Mouse (Mus musculus) heart, embryonic 10.5 days (tissue): ENCODE data around the gene Gimap8. TPM values are rescaled to one million over a fixed set of nuclear protein-coding genes. Genes with fewer than 3 reads are reported as not detected.

Source experiments
- DNase-seq: peaks from one replicate; pipeline ENCODE4 v3.0.0-alpha.2; 2017; ENCODE audit warnings: low spot score
- H3K27ac ChIP-seq: fragments of 300-500 bp; sonication (generic); 2 replicates; pipeline ENCODE4 v1.5.1; 2016; ENCODE audit warnings: mild to moderate bottlenecking
- H3K27me3 ChIP-seq: fragments of 300-500 bp; sonication (generic); 2 replicates; pipeline ENCODE4 v1.6.1; 2016; ENCODE audit warnings: mild to moderate bottlenecking; ENCODE audit not compliant: poor library complexity, insufficient read depth, severe bottlenecking
- H3K36me3 ChIP-seq: fragments of 300-500 bp; sonication (generic); 2 replicates; pipeline ENCODE4 v1.6.1; 2016; ENCODE audit warnings: mild to moderate bottlenecking, moderate library complexity
- H3K4me1 ChIP-seq: fragments of 300-500 bp; sonication (generic); 2 replicates; pipeline ENCODE4 v1.6.1; 2016; ENCODE audit warnings: mild to moderate bottlenecking
- H3K4me3 ChIP-seq: fragments of 300-500 bp; sonication (generic); 2 replicates; pipeline ENCODE4 v1.5.1; 2016; ENCODE audit warnings: mild to moderate bottlenecking, moderate library complexity
- H3K9me3 ChIP-seq: fragments of 300-500 bp; sonication (generic); 2 replicates; pipeline ENCODE4 v1.6.1; 2016; ENCODE audit warnings: mild to moderate bottlenecking, moderate library complexity
- WGBS: fragments of 180-500 bp; shearing (Covaris S2); methylation state at CpG from one replicate; pipeline ENCODE4 v1.1.7; 2016; 5-methylcytosine and 5-hydroxymethylcytosine counted together
- polyA plus RNA-seq: library from polyadenylated mRNA; unstranded; fragments of >200 nt; fragmentation: Nextera tagmentation; extraction: Ambion mirVana; gene quantifications from 2 replicates; pipeline ENCODE4 v1.2.1, GENCODE M21; 2016

Gimap8 gene
- polyA plus RNA-seq, 1 experiment from 2014 or later: 0.87 TPM

DNA sequence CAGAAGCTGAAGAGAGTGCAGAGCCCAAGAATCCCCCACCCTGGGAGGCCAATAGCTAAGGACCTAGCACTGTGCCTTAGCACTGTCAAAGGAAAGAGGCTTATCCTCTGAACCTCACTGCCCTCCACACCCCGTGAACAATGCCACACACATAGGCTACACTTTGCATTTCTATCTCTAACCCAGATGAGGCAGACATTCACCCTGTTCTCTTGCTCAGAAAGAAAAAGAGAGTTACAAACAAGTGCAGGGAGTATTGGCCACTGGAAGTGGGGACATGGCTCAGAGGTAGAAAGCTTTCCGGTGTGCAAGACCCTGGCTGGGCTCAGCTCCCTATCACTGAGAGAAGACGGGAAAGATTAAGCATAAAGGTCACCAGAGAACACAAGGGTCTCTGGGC, 59.1 kb downstream of the Gimap8 start:
- WGBS: 40% methylated on average over 3 of the region's 3 CpGs
- Histone ChIP-seq H3K27me3 (no peaks in the 10 kb centered on the region), H3K36me3 (no peaks in the 10 kb centered on the region), H3K4me3 (peak overlapping the region; percentile 30), H3K4me1 (peaks cover 4% of the 10 kb centered on the region; the same call in 1 of the 2 replicates), H3K9me3 (no peaks in the 10 kb centered on the region), H3K27ac (peak overlapping the region; percentile 53; the same call in 1 of the 2 replicates)
- no peak for DNase-seq

Other genes with a start within 250 kb of the Gimap8 start
- 13.4 and 13.9 TPM in 2 replicates for gene Zfp467, start 201.4 kb upstream of the Gimap8 start, polyA plus RNA-seq
- gene Sspo, start 199.0 kb upstream of the Gimap8 start, polyA plus RNA-seq: 0.15 and 0.64 TPM in 2 replicates
- 21.1 and 26.6 TPM in 2 replicates for gene Atp6v0e2, start 109.6 kb upstream of the Gimap8 start, polyA plus RNA-seq
- 9.5 and 12.9 TPM in 2 replicates for gene Lrrc61, start 92.4 kb upstream of the Gimap8 start, polyA plus RNA-seq
- 10.5 and 18.2 TPM in 2 replicates for gene Rarres2, start 74.4 kb upstream of the Gimap8 start, polyA plus RNA-seq
- gene Gm45021, start 57.6 kb upstream of the Gimap8 start, polyA plus RNA-seq: not detected in 2 replicates
- gene Repin1, start 53.4 kb upstream of the Gimap8 start, polyA plus RNA-seq: 31.9 and 33.2 TPM in 2 replicates
- 0.49 TPM in 1 of 2 replicates, not detected in the other for gene Gm44965, start 53.3 kb upstream of the Gimap8 start, polyA plus RNA-seq
- gene Zfp775, start 45.2 kb upstream of the Gimap8 start, polyA plus RNA-seq: 7.7 and 8.9 TPM in 2 replicates
- gene AI854703, start 20.5 kb upstream of the Gimap8 start, polyA plus RNA-seq: 0.90 and 1.6 TPM in 2 replicates
- 7.4 and 8.7 TPM in 2 replicates for gene Gimap9, start 28.9 kb downstream of the Gimap8 start, polyA plus RNA-seq
- 6.4 and 10.6 TPM in 2 replicates for gene Gimap4, start 37.3 kb downstream of the Gimap8 start, polyA plus RNA-seq
- 21.3 and 26.0 TPM in 2 replicates for gene Gimap6, start 61.0 kb downstream of the Gimap8 start, polyA plus RNA-seq
- gene Gm28053, start 71.4 kb downstream of the Gimap8 start, polyA plus RNA-seq: 1.9 and 2.5 TPM in 2 replicates
- gene Gimap7, start 71.4 kb downstream of the Gimap8 start, polyA plus RNA-seq: not detected in 2 replicates
- gene Gimap1, start 91.8 kb downstream of the Gimap8 start, polyA plus RNA-seq: 14.6 and 19.0 TPM in 2 replicates
- gene Gimap5, start 99.0 kb downstream of the Gimap8 start, polyA plus RNA-seq: 2.7 and 4.0 TPM in 2 replicates
- gene Gimap3, start 123.6 kb downstream of the Gimap8 start, polyA plus RNA-seq: 0.11 TPM in 1 of 2 replicates, not detected in the other
- 65.3 and 84.3 TPM in 2 replicates for gene Tmem176a, start 193.7 kb downstream of the Gimap8 start, polyA plus RNA-seq
- gene Tmem176b, start 194.3 kb downstream of the Gimap8 start, polyA plus RNA-seq: 150 and 178 TPM in 2 replicates
- gene Aoc1, start 225.7 kb downstream of the Gimap8 start, polyA plus RNA-seq: not detected in 2 replicates